Mouse (Mus musculus): Measurements from ENCODE around the gene Itsn2. TPM values are rescaled to one million over a fixed set of nuclear protein-coding genes. Genes with fewer than 3 reads are reported as not detected.

Itsn2 gene
- polyA plus RNA-seq, 1 experiment from 2014 or later, result 39.7 TPM

GRCm38 (mm10) chr12:4557436-4557835 is 35.0 kb upstream of the Itsn2 start:
- no peak overlapping the region for H3K9ac ChIP-seq (ENCODE audit: low read length)
- no peaks in the 10 kb centered on the region for H3K36me3 ChIP-seq (ENCODE audit: control insufficient read depth, insufficient read depth, low read length)
- 38% methylated on average over 3 of the region's 3 CpGs for WGBS
- H3K4me3 ChIP-seq (ENCODE audit: low read length), result no peak overlapping the region
- no peak for ATAC-seq (ENCODE audit: low read depth)
- no peak overlapping the region for H3K4me2 ChIP-seq (ENCODE audit: low read depth, low read length)
- peaks cover 10% of the 10 kb centered on the region; the same call in 1 of the 2 replicates for H3K4me1 ChIP-seq (replicated peaks; ENCODE audit: control insufficient read depth, insufficient read depth, low read length)
- H3K27ac ChIP-seq (ENCODE audit: low read length), result no peak overlapping the region
- no peaks in the 10 kb centered on the region for H3K9me3 ChIP-seq (ENCODE audit: control insufficient read depth, low read length)
- H3K27me3 ChIP-seq (ENCODE audit: control insufficient read depth, insufficient read depth, low read depth, low read length), result no peaks in the 10 kb centered on the region

GRCm38 (mm10) chr12:4558013-4558412 is 34.4 kb upstream of the Itsn2 start:
- Histone ChIP-seq H3K36me3 (ENCODE audit: control insufficient read depth, insufficient read depth, low read length) (no peaks in the 10 kb centered on the region), H3K27me3 (ENCODE audit: control insufficient read depth, insufficient read depth, low read depth, low read length) (no peaks in the 10 kb centered on the region), H3K4me1 (replicated peaks; ENCODE audit: control insufficient read depth, insufficient read depth, low read length) (peaks cover 10% of the 10 kb centered on the region; the same call in 1 of the 2 replicates), H3K27ac (ENCODE audit: low read length) (no peak overlapping the region), H3K9ac (ENCODE audit: low read length) (no peak overlapping the region), H3K4me2 (ENCODE audit: low read depth, low read length) (no peak overlapping the region), H3K4me3 (ENCODE audit: low read length) (no peak overlapping the region), H3K9me3 (ENCODE audit: control insufficient read depth, low read length) (no peaks in the 10 kb centered on the region)
- ATAC-seq (ENCODE audit: low read depth), result no peak
- WGBS, result 95% methylated on average over 3 of the region's 3 CpGs

GRCm38 (mm10) chr12:4558475-4559279 is 33.8 kb upstream of the Itsn2 start:
- WGBS, result 22% methylated on average over 9 of the region's 9 CpGs
- Histone ChIP-seq H3K4me2 (ENCODE audit: low read depth, low read length) (no peak overlapping the region), H3K27ac (ENCODE audit: low read length) (peak overlapping the region; percentile 33)

GRCm38 (mm10) chr12:4571864-4572263 is 20.6 kb upstream of the Itsn2 start:
- Histone ChIP-seq H3K9ac (ENCODE audit: low read length) (no peak overlapping the region), H3K4me3 (ENCODE audit: low read length) (no peak overlapping the region), H3K27me3 (ENCODE audit: control insufficient read depth, insufficient read depth, low read depth, low read length) (no peaks in the 10 kb centered on the region), H3K4me1 (replicated peaks; ENCODE audit: control insufficient read depth, insufficient read depth, low read length) (no peaks in the 10 kb centered on the region), H3K4me2 (ENCODE audit: low read depth, low read length) (no peak overlapping the region), H3K27ac (ENCODE audit: low read length) (no peak overlapping the region), H3K36me3 (ENCODE audit: control insufficient read depth, insufficient read depth, low read length) (no peaks in the 10 kb centered on the region), H3K9me3 (ENCODE audit: control insufficient read depth, low read length) (no peaks in the 10 kb centered on the region)
- WGBS, result 20% methylated on average over 5 of the region's 5 CpGs
- ATAC-seq (ENCODE audit: low read depth), result peak; percentile 81; the same call in 1 of the 2 replicates

More at GRCm38 (mm10) chr12:4558475-4559279, 33.8 kb upstream of the Itsn2 start:
- H3K9ac ChIP-seq (ENCODE audit: low read length), result no peak overlapping the region
- H3K27me3 ChIP-seq (ENCODE audit: control insufficient read depth, insufficient read depth, low read depth, low read length), result no peaks in the 10 kb centered on the region
- no peaks in the 10 kb centered on the region for H3K36me3 ChIP-seq (ENCODE audit: control insufficient read depth, insufficient read depth, low read length)
- H3K4me1 ChIP-seq (replicated peaks; ENCODE audit: control insufficient read depth, insufficient read depth, low read length), result peaks cover 10% of the 10 kb centered on the region; the same call in 1 of the 2 replicates
- peak; percentile 89 for ATAC-seq (ENCODE audit: low read depth)
- H3K9me3 ChIP-seq (ENCODE audit: control insufficient read depth, low read length), result no peaks in the 10 kb centered on the region
- H3K4me3 ChIP-seq (ENCODE audit: low read length), result no peak overlapping the region

GRCm38 (mm10) chr12:4574065-4574464 is 18.4 kb upstream of the Itsn2 start:
- WGBS, result 81% methylated on average over 4 of the region's 4 CpGs
- Histone ChIP-seq H3K27me3 (ENCODE audit: control insufficient read depth, insufficient read depth, low read depth, low read length) (no peaks in the 10 kb centered on the region), H3K4me2 (ENCODE audit: low read depth, low read length) (no peak overlapping the region), H3K4me3 (ENCODE audit: low read length) (no peak overlapping the region), H3K36me3 (ENCODE audit: control insufficient read depth, insufficient read depth, low read length) (no peaks in the 10 kb centered on the region), H3K27ac (ENCODE audit: low read length) (no peak overlapping the region), H3K4me1 (replicated peaks; ENCODE audit: control insufficient read depth, insufficient read depth, low read length) (no peaks in the 10 kb centered on the region), H3K9me3 (ENCODE audit: control insufficient read depth, low read length) (no peaks in the 10 kb centered on the region), H3K9ac (ENCODE audit: low read length) (no peak overlapping the region)
- ATAC-seq (ENCODE audit: low read depth), result no peak

GRCm38 (mm10) chr12:4582326-4582725 is 10.1 kb upstream of the Itsn2 start:
- H3K9ac ChIP-seq (ENCODE audit: low read length), result no peak overlapping the region
- no peaks in the 10 kb centered on the region for H3K4me1 ChIP-seq (replicated peaks; ENCODE audit: control insufficient read depth, insufficient read depth, low read length)
- H3K4me3 ChIP-seq (ENCODE audit: low read length), result no peak overlapping the region
- H3K36me3 ChIP-seq (ENCODE audit: control insufficient read depth, insufficient read depth, low read length), result no peaks in the 10 kb centered on the region
- no peaks in the 10 kb centered on the region for H3K27me3 ChIP-seq (ENCODE audit: control insufficient read depth, insufficient read depth, low read depth, low read length)
- H3K9me3 ChIP-seq (ENCODE audit: control insufficient read depth, low read length), result no peaks in the 10 kb centered on the region
- ATAC-seq (ENCODE audit: low read depth), result no peak
- no peak overlapping the region for H3K27ac ChIP-seq (ENCODE audit: low read length)
- no peak overlapping the region for H3K4me2 ChIP-seq (ENCODE audit: low read depth, low read length)

- H3K4me2 ChIP-seq (ENCODE audit: low read depth, low read length), result no peak overlapping the region
- H3K36me3 ChIP-seq (ENCODE audit: control insufficient read depth, insufficient read depth, low read length), result no peaks in the 10 kb centered on the region
- no peak overlapping the region for H3K27ac ChIP-seq (ENCODE audit: low read length)
- no peak overlapping the region for H3K4me3 ChIP-seq (ENCODE audit: low read length)
- no peaks in the 10 kb centered on the region for H3K4me1 ChIP-seq (replicated peaks; ENCODE audit: control insufficient read depth, insufficient read depth, low read length)
- ATAC-seq (ENCODE audit: low read depth), result no peak
- H3K9me3 ChIP-seq (ENCODE audit: control insufficient read depth, low read length), result no peaks in the 10 kb centered on the region
- WGBS, result 69% methylated on average over 2 of the region's 2 CpGs
- H3K9ac ChIP-seq (ENCODE audit: low read length), result no peak overlapping the region
- H3K27me3 ChIP-seq (ENCODE audit: control insufficient read depth, insufficient read depth, low read depth, low read length), result no peaks in the 10 kb centered on the region
Measured at GRCm38 (mm10) chr12:4587846-4588245, 4.6 kb upstream of the Itsn2 start.

GRCm38 (mm10) chr12:4588603-4589002 is 3.8 kb upstream of the Itsn2 start:
- H3K27me3 ChIP-seq (ENCODE audit: control insufficient read depth, insufficient read depth, low read depth, low read length), result no peaks in the 10 kb centered on the region
- peak; percentile 11; the same call in 1 of the 2 replicates for ATAC-seq (ENCODE audit: low read depth)
- 45% methylated on average over 3 of the region's 3 CpGs for WGBS
- no peak overlapping the region for H3K27ac ChIP-seq (ENCODE audit: low read length)
- H3K4me2 ChIP-seq (ENCODE audit: low read depth, low read length), result no peak overlapping the region
- H3K36me3 ChIP-seq (ENCODE audit: control insufficient read depth, insufficient read depth, low read length), result no peaks in the 10 kb centered on the region
- H3K9me3 ChIP-seq (ENCODE audit: control insufficient read depth, low read length), result no peaks in the 10 kb centered on the region
- no peaks in the 10 kb centered on the region for H3K4me1 ChIP-seq (replicated peaks; ENCODE audit: control insufficient read depth, insufficient read depth, low read length)
- H3K9ac ChIP-seq (ENCODE audit: low read length), result no peak overlapping the region
- no peak overlapping the region for H3K4me3 ChIP-seq (ENCODE audit: low read length)

- no peak for ATAC-seq (ENCODE audit: low read depth)
- Histone ChIP-seq H3K9ac (ENCODE audit: low read length) (peak overlapping the region; percentile 93; the same call in 1 of the 2 replicates), H3K36me3 (ENCODE audit: control insufficient read depth, insufficient read depth, low read length) (no peaks in the 10 kb centered on the region), H3K9me3 (ENCODE audit: control insufficient read depth, low read length) (no peaks in the 10 kb centered on the region), H3K4me2 (ENCODE audit: low read depth, low read length) (peak overlapping the region; percentile 92), H3K27me3 (ENCODE audit: control insufficient read depth, insufficient read depth, low read depth, low read length) (no peaks in the 10 kb centered on the region), H3K4me3 (ENCODE audit: low read length) (peak overlapping the region; percentile 93), H3K4me1 (replicated peaks; ENCODE audit: control insufficient read depth, insufficient read depth, low read length) (peaks cover 7% of the 10 kb centered on the region), H3K27ac (ENCODE audit: low read length) (no peak overlapping the region)
- 57% methylated on average over 6 of the region's 6 CpGs for WGBS
Measured at GRCm38 (mm10) chr12:4592025-4592424, 413 bp upstream of the Itsn2 start.

All from lung, embryonic 16.5 days (tissue).